In the genomic region with DNA sequence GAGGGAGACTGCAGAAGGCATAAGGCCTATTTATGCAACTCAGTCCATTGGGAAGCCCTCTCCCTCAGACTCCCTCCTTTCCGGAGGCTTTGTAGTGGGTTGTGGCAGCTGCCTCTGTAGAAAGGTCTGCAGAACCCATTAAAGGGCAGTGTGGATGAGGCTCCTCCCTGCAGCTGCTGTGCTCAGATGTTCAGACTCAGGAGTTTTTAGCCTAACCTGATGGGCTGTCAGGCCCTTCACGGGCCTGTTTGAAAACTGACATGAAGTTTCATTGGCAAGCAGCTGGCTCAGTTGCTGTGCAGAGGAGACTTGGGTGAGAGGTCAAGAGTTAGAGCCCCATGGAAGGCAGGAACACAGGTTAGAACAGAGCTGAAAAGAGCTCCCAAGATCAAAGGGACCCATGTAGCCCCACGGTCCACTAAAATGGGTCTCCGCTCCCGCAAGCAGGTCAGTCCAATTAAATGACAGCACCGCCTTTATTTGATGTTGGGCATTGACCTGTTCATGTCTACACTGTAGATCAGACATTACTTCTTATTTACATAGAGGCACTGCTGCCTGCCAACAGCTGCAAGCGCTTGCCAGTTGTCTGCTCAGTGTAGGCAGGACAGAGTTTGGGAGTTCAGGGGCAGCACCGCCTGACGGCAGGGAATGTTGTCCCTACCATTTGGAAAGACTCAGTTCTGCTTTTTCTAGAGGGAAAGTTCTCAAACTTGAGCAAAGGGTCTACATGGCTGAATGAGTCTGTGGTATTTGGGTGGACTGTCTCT, we compare ENCODE assay signal across 13 mouse cellular contexts. TPM values are rescaled to one million over a fixed set of nuclear protein-coding genes. Genes with fewer than 3 reads are reported as not detected.
DNase-seq lines count a peak whose midpoint lies in the region; ATAC-seq and TF ChIP-seq lines count a peak whose summit lies in the region.
"Had no signal": no experiment of that assay in that cellular context is flagged by ENCODE, and none has a peak within 500 bp of the region (broad histone marks: within the 10 kb centered on the region; RNA-seq: fewer than 3 reads in every experiment).

No protein-coding gene starts in this region.

- 38% methylated on average over 9 of the region's 9 CpGs for WGBS in kidney, embryonic 15.5 days
- WGBS in kidney, adult 2 months = 68% methylated on average over 9 of the region's 9 CpGs
- WGBS in embryonic facial prominence, embryonic 13.5 days = 76% methylated on average over 9 of the region's 9 CpGs
- WGBS in stomach, postnatal 0 days = 44% methylated on average over 9 of the region's 9 CpGs

- peaks cover 13% of the 10 kb centered on the region for H3K4me1 ChIP-seq in kidney, embryonic 15.5 days
- H3K4me1 ChIP-seq in kidney, adult 2 months (ENCODE audit: control insufficient read depth, insufficient read depth, low read length) = no peaks in the 10 kb centered on the region
- peaks cover 9% of the 10 kb centered on the region for H3K4me1 ChIP-seq in embryonic facial prominence, embryonic 13.5 days
- peaks cover 3% of the 10 kb centered on the region; the same call in 1 of the 2 replicates for H3K4me1 ChIP-seq in stomach, postnatal 0 days (replicated peaks; ENCODE audit: control insufficient read depth, insufficient read depth)

- peak overlapping the region; percentile 61 for H3K27ac ChIP-seq in kidney, embryonic 15.5 days
- H3K27ac ChIP-seq in kidney, adult 2 months (ENCODE audit: insufficient read depth, low read depth, low read length) = no peak overlapping the region
- peak overlapping the region; percentile 51; the same call in 1 of the 2 replicates for H3K27ac ChIP-seq in embryonic facial prominence, embryonic 13.5 days
- no peak overlapping the region for H3K27ac ChIP-seq in stomach, postnatal 0 days (replicated peaks)
- H3K27ac ChIP-seq: liver, embryonic 13.5 days had no signal

- H3K27me3 ChIP-seq in kidney, embryonic 15.5 days = no peaks in the 10 kb centered on the region
- H3K27me3 ChIP-seq in kidney, adult 2 months (replicated peaks; ENCODE audit: control insufficient read depth, insufficient read depth, low read length) = no peaks in the 10 kb centered on the region
- no peaks in the 10 kb centered on the region for H3K27me3 ChIP-seq in embryonic facial prominence, embryonic 13.5 days
- H3K27me3 ChIP-seq in stomach, postnatal 0 days (ENCODE audit: control insufficient read depth, insufficient read depth, low read length) = no peaks in the 10 kb centered on the region
- H3K27me3 ChIP-seq: CH12.LX; liver, embryonic 13.5 days had no signal

- H3K4me3 ChIP-seq in kidney, embryonic 15.5 days (replicated peaks) = no peak overlapping the region
- H3K4me3 ChIP-seq in kidney, adult 2 months (ENCODE audit: insufficient read depth, low read depth, low read length) = no peak overlapping the region
- no peak overlapping the region for H3K4me3 ChIP-seq in embryonic facial prominence, embryonic 13.5 days
- no peak overlapping the region for H3K4me3 ChIP-seq in stomach, postnatal 0 days (ENCODE audit: low read depth, low read length)
- H3K4me3 ChIP-seq: erythroblast, embryonic 14.5 days; liver, embryonic 13.5 days had no signal

- no peak for TF ChIP-seq POLR2A in kidney, adult 2 months (IDR thresholded peaks at IDR 0.05; ENCODE audit: low read depth, low read length)

- no peak for DNase-seq in kidney, adult 2 months
- DNase-seq in embryo, embryonic 10.5 days (ENCODE audit: low spot score) = peak; percentile 56
- DNase-seq in stomach, postnatal 0 days (ENCODE audit: low spot score) = no peak
- no peak for DNase-seq in cerebellum, adult 9-10 months
- DNase-seq in cerebellum, postnatal 36 days = no peak
- DNase-seq: adrenal gland, postnatal 25 days; cerebellum, adult 18-20 months; liver, embryonic 13.5 days had no signal

- no peak overlapping the region for H3K9ac ChIP-seq in kidney, embryonic 15.5 days
- H3K9ac ChIP-seq in embryonic facial prominence, embryonic 13.5 days = no peak overlapping the region
- no peak overlapping the region for H3K9ac ChIP-seq in stomach, postnatal 0 days (ENCODE audit: low read length)
- H3K9ac ChIP-seq: liver, embryonic 13.5 days had no signal

- H3K4me2 ChIP-seq in kidney, embryonic 15.5 days = no peak overlapping the region
- H3K4me2 ChIP-seq in embryonic facial prominence, embryonic 13.5 days = no peak overlapping the region
- H3K4me2 ChIP-seq in stomach, postnatal 0 days (replicated peaks; ENCODE audit: low read depth) = no peak overlapping the region
- H3K4me2 ChIP-seq: liver, embryonic 13.5 days had no signal

- no peaks in the 10 kb centered on the region for H3K36me3 ChIP-seq in kidney, embryonic 15.5 days
- no peaks in the 10 kb centered on the region for H3K36me3 ChIP-seq in kidney, adult 2 months (ENCODE audit: control insufficient read depth, insufficient read depth, low read length)
- H3K36me3 ChIP-seq in embryonic facial prominence, embryonic 13.5 days = no peaks in the 10 kb centered on the region
- H3K36me3 ChIP-seq in stomach, postnatal 0 days (ENCODE audit: control insufficient read depth, insufficient read depth, low read length) = no peaks in the 10 kb centered on the region
- H3K36me3 ChIP-seq: liver, embryonic 13.5 days had no signal

- peak; percentile 72 for ATAC-seq in kidney, embryonic 15.5 days (replicated peaks; ENCODE audit: low FRiP score)
- ATAC-seq in embryonic facial prominence, embryonic 13.5 days (ENCODE audit: insufficient number of reproducible peaks, insufficient read depth, low FRiP score, low TSS enrichment, low read depth) = no peak
- 0 out of 2 replicates have a peak, but pooled peaks have one; percentile 25 for ATAC-seq in stomach, postnatal 0 days (ENCODE audit: low FRiP score, low TSS enrichment)
- ATAC-seq: inflammation-experienced regulatory T-cells, adult 6 months had no signal

- no peak for TF ChIP-seq EP300 in stomach, postnatal 0 days (optimal IDR thresholded peaks at IDR 0.05)

- no peak for TF ChIP-seq CTCF in kidney, adult 2 months (conservative IDR thresholded peaks at IDR 0.05; ENCODE audit: insufficient read depth, insufficient read length, low read depth, low read length)
- TF ChIP-seq CTCF in stomach, postnatal 0 days (IDR thresholded peaks at IDR 0.05; ENCODE audit: low read depth) = no peak

- H3K9me3 ChIP-seq in kidney, embryonic 15.5 days (replicated peaks) = no peaks in the 10 kb centered on the region
- H3K9me3 ChIP-seq in embryonic facial prominence, embryonic 13.5 days = no peaks in the 10 kb centered on the region
- H3K9me3 ChIP-seq in stomach, postnatal 0 days (ENCODE audit: control insufficient read depth, low read length) = no peaks in the 10 kb centered on the region
- H3K9me3 ChIP-seq: liver, embryonic 13.5 days had no signal

RNA-seq across cellular contexts. Expression of gene Usp46, which starts 53.8 kb away (rescaled TPM):
- 28.4 and 29.4 TPM in 2 replicates for polyA plus RNA-seq in kidney, embryonic 15.5 days (2015; fragmentation: Nextera tagmentation; extraction: Ambion mirVana)
- polyA plus RNA-seq in kidney, adult 2 months (2012; rRNA removed) = 6.9 and 9.1 TPM in 2 replicates
- 36.5 and 38.6 TPM in 2 replicates for polyA plus RNA-seq in embryonic facial prominence, embryonic 13.5 days (2015; fragmentation: Nextera tagmentation; extraction: Ambion mirVana)
- 18.7 and 20.0 TPM in 2 replicates for polyA plus RNA-seq in stomach, postnatal 0 days (2015; fragmentation: Nextera tagmentation; extraction: Ambion mirVana)

Comparison
In these comparisons a context has a peak if more than half of its experiments do, and no peak if none do; other contexts are left out.
1. H3K27ac ChIP-seq: peak in kidney, embryonic 15.5 days (single experiment) and embryonic facial prominence, embryonic 13.5 days (single experiment); none in kidney, adult 2 months (single experiment) and stomach, postnatal 0 days (single experiment).